Comparison of ENCODE assay signal across 12 mouse cellular contexts in genomic region chr2:155354402-155354801, GRCm38 (mm10).
"Had no signal": no experiment of that assay in that cellular context is flagged by ENCODE, and none has a peak within 500 bp of the region (broad histone marks: within the 10 kb centered on the region; RNA-seq: fewer than 3 reads in every experiment).

No protein-coding gene starts in this region.

- H3K4me1 ChIP-seq: stomach, embryonic 15.5 days had no signal

- H3K36me3 ChIP-seq: liver, embryonic 15.5 days; midbrain, embryonic 15.5 days; stomach, embryonic 15.5 days had no signal

- H3K27ac ChIP-seq: limb, embryonic 13.5 days; liver, embryonic 15.5 days; midbrain, embryonic 15.5 days; stomach, embryonic 15.5 days had no signal

- H3K27me3 ChIP-seq: limb, embryonic 13.5 days; liver, embryonic 15.5 days; midbrain, embryonic 15.5 days; stomach, embryonic 15.5 days had no signal

- H3K9me3 ChIP-seq: limb, embryonic 13.5 days; liver, embryonic 15.5 days; midbrain, embryonic 15.5 days; stomach, embryonic 15.5 days had no signal

- H3K4me3 ChIP-seq: limb, embryonic 13.5 days; liver, embryonic 15.5 days; midbrain, embryonic 15.5 days; stomach, embryonic 15.5 days had no signal

- H3K4me2 ChIP-seq: limb, embryonic 13.5 days; liver, embryonic 15.5 days; lung, embryonic 14.5 days; midbrain, embryonic 11.5 days; midbrain, embryonic 15.5 days; stomach, embryonic 15.5 days had no signal

- H3K9ac ChIP-seq: limb, embryonic 13.5 days; liver, embryonic 15.5 days; lung, embryonic 14.5 days; midbrain, embryonic 15.5 days; stomach, embryonic 15.5 days had no signal

- DNase-seq: layer of hippocampus, postnatal 36 days; left cerebral cortex, postnatal 4 days; lung, embryonic 14.5 days; lung, postnatal 10 days; lung, postnatal 4 days; right cerebral cortex, postnatal 14 days; thymus, postnatal 4 days had no signal
